Mouse (Mus musculus): ENCODE measurements around the gene Mvb12a. TPM values are rescaled to one million over a fixed set of nuclear protein-coding genes. Genes with fewer than 3 reads are reported as not detected.
A peak's percentile ranks its signal among the peaks of the same experiment; 100 is the strongest.
"Not testable (repeated sequence)": the region's sequence is repeated elsewhere in the genome, so short reads cannot be mapped to it uniquely, and the experiment has no call there.

Mvb12a gene
- polyA plus RNA-seq, 1 experiment = 100 TPM

DNA sequence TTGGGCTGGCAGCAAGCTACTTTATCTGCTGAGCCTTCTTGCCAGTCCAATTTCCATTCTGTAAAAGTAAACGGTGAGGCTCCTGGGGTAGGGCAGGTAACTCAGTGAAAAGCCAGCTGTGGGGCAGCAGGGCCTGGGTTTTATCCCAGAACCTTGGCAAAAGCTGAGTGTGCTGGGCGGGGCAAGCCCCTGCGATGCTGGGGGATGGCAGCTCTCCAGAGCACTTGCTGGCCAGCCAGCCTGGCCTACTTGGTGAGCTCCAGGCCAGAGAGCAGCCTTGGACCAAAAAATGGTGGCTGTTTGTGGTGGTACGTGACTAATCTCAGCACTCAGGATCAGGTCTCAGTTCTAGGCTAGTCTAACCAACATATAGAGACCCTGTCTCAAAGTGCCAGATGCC is 36.7 kb upstream of the Mvb12a start:
- H3K27ac ChIP-seq (ENCODE audit: insufficient read depth, low read length) = no peak overlapping the region
- no peak for TF ChIP-seq CTCF (IDR thresholded peaks at IDR 0.05; ENCODE audit: extremely low read depth, insufficient read depth, low read length)
- no peaks in the 10 kb centered on the region for H3K4me1 ChIP-seq (ENCODE audit: control insufficient read depth, insufficient read depth, low read length)
- H3K4me3 ChIP-seq (ENCODE audit: insufficient read depth, low read length) = no peak overlapping the region

DNA sequence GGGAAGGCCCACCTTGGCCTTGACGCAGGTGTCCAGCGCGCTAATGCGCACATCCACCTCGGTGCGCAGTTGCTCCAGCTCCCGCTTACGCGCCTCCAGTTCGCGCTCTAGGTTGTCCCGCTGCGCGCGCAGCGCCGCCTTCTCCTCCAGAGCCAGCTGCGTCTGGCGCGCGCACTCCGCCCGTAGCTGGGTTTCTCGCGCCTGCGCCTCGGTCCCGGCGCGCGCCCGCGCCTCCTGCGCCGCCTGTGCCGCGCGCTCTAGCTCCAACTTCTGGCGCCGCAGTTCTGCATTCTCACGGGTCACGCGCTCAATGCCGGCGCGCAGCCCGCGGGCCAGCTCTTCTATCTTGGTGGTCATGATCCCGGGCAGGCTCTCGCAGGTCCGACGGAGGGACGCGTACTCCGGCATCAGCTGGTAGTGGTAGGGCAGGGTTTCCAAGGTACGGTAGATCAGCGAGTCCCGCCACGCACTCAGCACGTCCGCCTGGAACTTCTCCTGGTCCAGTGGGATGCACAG is 35.1 kb upstream of the Mvb12a start:
- no peak overlapping the region for H3K27ac ChIP-seq (ENCODE audit: insufficient read depth, low read length)
- TF ChIP-seq POLR2A (IDR thresholded peaks at IDR 0.05; ENCODE audit: extremely low read depth, insufficient read depth, low read length) = peak; percentile 65; the same call in 1 of the 2 replicates
- TF ChIP-seq CTCF (IDR thresholded peaks at IDR 0.05; ENCODE audit: extremely low read depth, insufficient read depth, low read length) = no peak
- no peaks in the 10 kb centered on the region for H3K4me1 ChIP-seq (ENCODE audit: control insufficient read depth, insufficient read depth, low read length)
- peak overlapping the region; percentile 55 for H3K4me3 ChIP-seq (ENCODE audit: insufficient read depth, low read length)

DNA sequence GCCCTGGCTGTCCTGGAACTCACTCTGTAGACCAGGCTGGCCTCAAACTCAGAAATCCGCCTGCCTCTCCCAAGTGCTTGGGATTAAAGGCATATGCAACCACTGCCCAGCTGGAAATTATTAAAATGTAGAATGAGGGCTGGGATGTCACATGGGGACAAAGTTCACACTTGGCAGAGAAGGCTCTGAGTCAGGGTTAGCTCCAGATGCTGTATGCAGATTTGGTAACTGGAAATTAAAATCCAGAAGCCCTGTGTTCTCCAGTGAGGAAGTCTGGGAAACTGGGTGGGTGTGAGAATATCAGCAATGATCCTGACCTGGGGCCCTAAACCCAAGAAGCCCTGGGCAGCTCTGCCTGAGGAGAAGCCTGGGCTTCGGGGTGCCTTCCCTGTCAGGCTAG is 33.4 kb upstream of the Mvb12a start:
- H3K4me3 ChIP-seq (ENCODE audit: insufficient read depth, low read length) = no peak overlapping the region
- TF ChIP-seq CTCF (IDR thresholded peaks at IDR 0.05; ENCODE audit: extremely low read depth, insufficient read depth, low read length) (no peak), POLR2A (IDR thresholded peaks at IDR 0.05; ENCODE audit: extremely low read depth, insufficient read depth, low read length) (no peak)
- H3K27ac ChIP-seq (ENCODE audit: insufficient read depth, low read length) = no peak overlapping the region
- no peaks in the 10 kb centered on the region for H3K4me1 ChIP-seq (ENCODE audit: control insufficient read depth, insufficient read depth, low read length)

DNA sequence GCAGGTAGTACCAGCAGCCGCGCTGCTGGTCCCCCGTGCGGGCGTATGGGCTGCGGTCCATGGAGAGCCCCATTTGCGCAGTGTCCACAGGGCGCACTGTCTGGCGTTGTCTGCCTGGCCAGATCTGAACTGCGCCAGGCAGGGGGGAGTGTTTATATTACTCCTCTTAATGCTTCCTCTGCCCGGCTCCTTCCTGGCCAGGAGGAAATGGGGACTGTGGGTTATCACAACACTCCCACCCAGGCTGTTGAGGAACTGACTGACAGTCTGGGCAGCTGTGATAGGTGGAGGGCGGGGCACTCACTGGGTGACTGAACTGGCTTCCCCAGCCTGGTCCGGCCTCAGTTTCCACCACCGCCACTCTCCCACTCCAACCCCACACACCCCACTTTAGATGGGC is 31.1 kb upstream of the Mvb12a start, which contains the start of gene Plvap:
TSS of gene Plvap (minus strand) at position 109 of the 400 bp plus-strand sequence.
- TF ChIP-seq POLR2A (IDR thresholded peaks at IDR 0.05; ENCODE audit: extremely low read depth, insufficient read depth, low read length) (no peak), CTCF (IDR thresholded peaks at IDR 0.05; ENCODE audit: extremely low read depth, insufficient read depth, low read length) (no peak)
- H3K4me1 ChIP-seq (ENCODE audit: control insufficient read depth, insufficient read depth, low read length) = no peaks in the 10 kb centered on the region
- no peak within 1 kb of the TSS for H3K4me3 ChIP-seq (ENCODE audit: insufficient read depth, low read length)
- no peak within 1 kb of the TSS for H3K27ac ChIP-seq (ENCODE audit: insufficient read depth, low read length)

DNA sequence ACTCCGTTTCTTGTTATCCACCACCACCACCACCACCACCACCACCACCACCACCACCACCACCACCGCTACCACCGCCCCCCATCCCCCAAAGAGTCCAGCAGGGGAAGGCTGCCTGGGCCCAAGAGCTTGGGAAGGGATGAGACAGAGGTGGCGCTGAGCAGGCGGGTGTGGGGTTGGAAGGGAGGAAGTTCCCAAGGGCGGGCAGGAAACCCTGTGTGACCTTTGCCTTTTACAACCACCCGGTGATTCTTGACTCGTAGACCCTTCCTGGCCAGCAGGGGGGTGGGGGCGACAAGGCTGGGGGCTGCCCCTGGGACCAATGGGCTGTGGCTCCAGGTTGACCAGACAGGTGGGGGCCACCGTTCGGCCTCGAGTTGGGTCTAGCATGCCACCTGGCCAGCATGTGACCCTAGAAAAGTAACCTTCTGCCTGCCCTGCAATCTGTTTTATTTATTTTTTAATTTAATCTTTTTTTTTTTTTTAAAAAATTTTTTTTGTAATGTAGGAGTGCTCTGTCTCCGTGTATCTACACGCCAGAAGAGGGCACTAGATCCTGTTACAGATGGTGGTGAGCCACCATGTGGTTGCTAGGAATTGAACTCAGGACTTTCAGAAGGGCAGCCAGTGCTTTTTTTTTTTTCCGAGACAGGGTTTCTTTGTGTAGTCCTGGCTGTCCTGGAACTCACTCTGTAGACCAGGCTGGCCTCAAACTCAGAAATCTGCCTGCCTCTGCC is 29.5 kb upstream of the Mvb12a start:
- no peaks in the 10 kb centered on the region for H3K4me1 ChIP-seq (ENCODE audit: control insufficient read depth, insufficient read depth, low read length)
- TF ChIP-seq CTCF (IDR thresholded peaks at IDR 0.05; ENCODE audit: extremely low read depth, insufficient read depth, low read length) = no peak
- no peak for TF ChIP-seq POLR2A (IDR thresholded peaks at IDR 0.05; ENCODE audit: extremely low read depth, insufficient read depth, low read length)
- no peak overlapping the region for H3K27ac ChIP-seq (ENCODE audit: insufficient read depth, low read length)
- no peak overlapping the region for H3K4me3 ChIP-seq (ENCODE audit: insufficient read depth, low read length)

DNA sequence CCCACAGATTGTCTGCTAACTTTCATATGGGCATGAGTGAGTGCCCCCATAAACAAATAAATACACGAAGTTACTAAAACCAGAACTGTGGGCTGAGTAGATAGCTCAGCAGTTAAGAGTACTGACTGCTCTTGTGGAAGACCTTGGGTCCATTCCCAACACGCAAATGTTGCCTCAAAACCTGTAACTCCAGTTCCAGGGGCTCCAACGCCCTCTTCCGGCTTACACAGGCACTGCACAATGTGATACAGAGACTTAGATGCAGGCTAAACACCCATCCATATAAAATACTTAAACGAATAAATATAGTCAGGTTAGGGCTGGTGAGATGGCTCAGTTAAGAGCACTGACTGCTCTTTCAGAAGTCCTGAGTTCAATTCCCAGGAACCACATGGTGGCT is 27.7 kb upstream of the Mvb12a start:
- TF ChIP-seq POLR2A (IDR thresholded peaks at IDR 0.05; ENCODE audit: extremely low read depth, insufficient read depth, low read length) (no peak), CTCF (IDR thresholded peaks at IDR 0.05; ENCODE audit: extremely low read depth, insufficient read depth, low read length) (no peak)
- H3K4me1 ChIP-seq (ENCODE audit: control insufficient read depth, insufficient read depth, low read length) = no peaks in the 10 kb centered on the region
- no peak overlapping the region for H3K4me3 ChIP-seq (ENCODE audit: insufficient read depth, low read length)
- no peak overlapping the region for H3K27ac ChIP-seq (ENCODE audit: insufficient read depth, low read length)

DNA sequence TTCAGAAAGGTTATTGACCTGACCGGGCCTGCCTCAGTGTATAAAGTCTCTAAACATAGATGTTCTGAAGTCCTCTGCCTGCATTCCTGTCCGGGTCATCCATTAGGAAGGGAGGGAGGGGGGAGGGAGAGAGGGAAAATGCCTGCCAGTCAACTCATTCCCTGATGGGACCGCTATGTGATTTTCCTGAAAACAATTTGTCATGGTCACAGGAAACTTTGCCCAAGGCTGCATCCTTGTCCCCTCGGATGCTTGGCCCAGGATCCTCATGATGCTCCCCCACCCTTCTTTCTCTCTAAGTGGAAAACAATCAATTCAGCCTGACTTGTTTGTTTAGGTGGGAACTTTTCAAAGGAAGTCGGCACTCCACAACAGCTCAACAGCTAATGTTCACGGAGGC is 25.9 kb upstream of the Mvb12a start:
- no peak for TF ChIP-seq POLR2A (IDR thresholded peaks at IDR 0.05; ENCODE audit: extremely low read depth, insufficient read depth, low read length)
- TF ChIP-seq CTCF (IDR thresholded peaks at IDR 0.05; ENCODE audit: extremely low read depth, insufficient read depth, low read length) = no peak
- no peaks in the 10 kb centered on the region for H3K4me1 ChIP-seq (ENCODE audit: control insufficient read depth, insufficient read depth, low read length)
- H3K4me3 ChIP-seq (ENCODE audit: insufficient read depth, low read length) = no peak overlapping the region
- no peak overlapping the region for H3K27ac ChIP-seq (ENCODE audit: insufficient read depth, low read length)

DNA sequence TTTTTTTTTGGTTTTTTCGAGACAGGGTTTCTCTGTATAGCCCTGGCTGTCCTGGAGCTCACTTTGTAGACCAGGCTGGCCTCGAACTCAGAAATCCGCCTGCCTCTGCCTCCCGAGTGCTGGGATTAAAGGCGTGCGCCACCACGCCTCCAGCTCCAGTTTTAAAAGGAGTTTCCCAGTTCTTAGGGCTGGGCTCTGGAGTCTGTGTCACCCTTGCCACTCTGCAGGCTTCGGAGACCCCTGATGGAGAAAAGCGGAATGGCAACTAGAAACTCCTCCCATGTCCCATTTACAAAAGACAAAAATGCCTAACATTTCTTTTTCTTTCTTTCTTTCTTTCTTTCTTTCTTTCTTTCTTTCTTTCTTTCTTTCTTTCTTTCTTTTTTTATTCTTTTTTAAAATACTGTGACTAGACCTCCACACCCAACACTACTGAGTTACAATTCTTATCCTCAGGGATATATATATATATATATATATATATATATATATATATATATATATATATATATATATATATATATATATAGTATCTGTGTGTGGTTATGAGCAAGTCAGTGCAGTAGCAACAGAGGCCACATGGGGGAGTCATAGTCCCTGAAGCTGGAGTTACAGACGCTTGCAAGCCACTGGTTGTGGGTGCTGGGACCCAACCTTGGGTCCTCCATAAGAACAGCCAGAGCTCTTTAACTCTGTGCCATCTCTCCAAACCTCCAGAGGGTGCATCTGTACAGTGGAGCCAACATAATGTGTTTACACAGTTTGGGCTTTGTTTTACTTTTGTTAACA is 23.5 kb upstream of the Mvb12a start:
- H3K27ac ChIP-seq (ENCODE audit: insufficient read depth, low read length); H3K4me1 ChIP-seq (ENCODE audit: control insufficient read depth, insufficient read depth, low read length); H3K4me3 ChIP-seq (ENCODE audit: insufficient read depth, low read length): not testable (repeated sequence)
- TF ChIP-seq CTCF (IDR thresholded peaks at IDR 0.05; ENCODE audit: extremely low read depth, insufficient read depth, low read length) = peak; percentile 58

DNA sequence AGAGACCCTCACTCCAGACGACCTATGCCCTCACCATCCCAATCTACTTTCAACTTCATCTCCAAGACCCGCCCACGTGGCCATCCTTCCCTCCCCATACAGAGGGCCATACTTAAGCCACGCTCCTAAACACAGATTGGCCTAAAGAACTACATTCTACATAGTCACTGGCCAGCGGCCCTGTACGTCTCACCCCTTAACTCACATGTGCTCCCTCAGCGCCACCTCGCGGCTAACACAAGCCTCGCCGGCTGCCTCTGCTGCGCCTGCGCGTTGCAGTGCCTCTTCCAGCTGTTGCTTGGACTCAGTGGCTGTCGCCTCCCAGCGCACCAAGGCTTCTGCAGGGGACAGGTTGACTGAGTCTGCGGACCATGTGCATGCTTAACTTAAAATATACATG is 21.1 kb upstream of the Mvb12a start:
- Histone ChIP-seq H3K4me1 (ENCODE audit: control insufficient read depth, insufficient read depth, low read length) (no peaks in the 10 kb centered on the region), H3K4me3 (ENCODE audit: insufficient read depth, low read length) (no peak overlapping the region), H3K27ac (ENCODE audit: insufficient read depth, low read length) (no peak overlapping the region)
- TF ChIP-seq POLR2A (IDR thresholded peaks at IDR 0.05; ENCODE audit: extremely low read depth, insufficient read depth, low read length) (no peak), CTCF (IDR thresholded peaks at IDR 0.05; ENCODE audit: extremely low read depth, insufficient read depth, low read length) (peak; percentile 88)
